Mouse (Mus musculus) inflammation-experienced regulatory T-cells, adult 6 months (primary cell): ENCODE results near the gene Dnaja3. TPM values are rescaled to one million over a fixed set of nuclear protein-coding genes. Genes with fewer than 3 reads are reported as not detected.

Experiments
- ATAC-seq: one replicate; pipeline ENCODE4 v1.8.0; 2017
- polyA plus RNA-seq, 3 experiments: library from polyadenylated mRNA; unstranded; fragments of 100-300 nt; shearing (Covaris generic); gene quantifications; one replicate each; pipeline ENCODE4 v1.2.1; 2017

Gene Dnaja3
- polyA plus RNA-seq, 3 experiments from 2014 or later = 21.1 to 28.7 (median 25.3) TPM

DNA sequence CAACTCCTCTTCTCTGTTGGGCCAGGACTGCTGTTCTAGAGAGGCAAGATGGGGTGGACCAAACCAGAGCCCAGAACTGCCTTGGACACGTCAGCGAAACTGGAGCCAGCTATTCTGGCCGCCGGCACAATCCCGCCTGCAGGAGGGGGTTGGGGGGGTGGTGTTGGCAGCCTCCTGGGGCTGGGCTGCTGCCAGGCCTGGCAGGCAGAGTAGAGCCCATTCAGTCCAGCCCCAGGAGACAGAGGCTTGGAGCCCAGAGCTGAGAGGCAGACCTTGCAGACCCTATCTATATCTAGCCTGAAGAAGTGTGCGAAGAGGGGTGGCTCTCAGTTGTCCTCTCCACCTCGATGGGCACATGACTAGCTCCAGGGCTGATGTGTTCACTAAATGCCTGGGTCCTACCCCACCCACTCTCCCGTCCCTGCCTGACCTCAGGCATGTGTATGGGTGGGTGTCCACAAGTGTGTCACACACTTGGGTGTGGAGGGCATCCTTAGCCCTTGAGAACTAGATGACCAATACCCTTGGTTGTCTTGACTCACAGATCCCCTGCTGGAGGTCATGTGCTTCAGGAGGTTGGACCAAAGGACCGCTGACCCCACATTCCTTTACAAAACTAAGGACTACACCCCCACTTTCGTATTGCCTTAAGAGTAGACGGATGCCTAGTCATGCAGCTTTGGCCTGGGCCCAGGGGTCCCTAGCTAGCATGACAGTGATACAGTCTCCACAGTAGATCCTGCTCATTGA is 4.1 kb downstream of the Dnaja3 start:
- ATAC-seq = no peak

DNA sequence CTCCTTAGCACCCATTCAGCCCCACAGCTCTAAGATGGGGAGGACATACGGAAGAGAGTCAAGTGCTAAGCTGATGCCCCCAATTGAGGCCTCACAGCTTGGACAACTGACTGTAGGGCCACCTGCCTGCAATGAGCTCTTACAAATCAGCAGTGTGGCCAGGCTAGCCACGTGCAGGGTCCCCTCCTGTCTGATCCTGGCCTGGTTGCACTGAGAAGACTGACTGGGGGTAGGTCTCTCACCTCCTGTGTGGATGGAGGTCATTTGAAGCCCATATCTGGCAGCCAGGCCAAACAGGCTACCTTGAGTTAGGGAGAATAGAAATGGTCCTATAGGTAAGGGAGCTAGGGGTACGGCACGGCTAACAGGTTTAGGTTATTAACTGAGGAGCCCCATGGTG is 6.1 kb downstream of the Dnaja3 start:
- ATAC-seq = no peak

DNA sequence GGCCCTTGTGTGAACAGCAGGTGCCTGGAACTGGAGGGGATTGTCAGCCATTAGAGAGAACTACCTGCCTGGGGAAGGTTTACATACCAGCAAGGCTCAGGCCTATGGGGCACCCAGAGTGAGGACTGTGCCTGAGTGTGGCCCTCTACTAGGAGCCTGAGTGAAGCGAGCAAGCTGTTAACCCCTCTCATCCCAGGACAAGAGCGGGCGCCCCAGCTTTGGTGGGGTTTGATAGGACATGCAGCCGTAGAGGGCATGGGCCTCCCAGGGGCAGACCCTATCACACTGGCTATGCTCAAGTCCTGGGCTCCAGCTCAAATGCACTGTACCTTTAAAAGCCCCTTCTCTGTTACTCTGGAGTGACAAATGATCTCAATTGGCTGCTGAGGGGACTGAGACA is 7.0 kb downstream of the Dnaja3 start:
- ATAC-seq = no peak

- ATAC-seq = no peak
Measured at GRCm38 (mm10) chr16:4647651-4648141, 7.9 kb downstream of the Dnaja3 start.

- no peak for ATAC-seq
Measured at GRCm38 (mm10) chr16:4648416-4649023, 8.7 kb downstream of the Dnaja3 start.

GRCm38 (mm10) chr16:4649211-4649610 is 9.4 kb downstream of the Dnaja3 start:
- no peak for ATAC-seq

DNA sequence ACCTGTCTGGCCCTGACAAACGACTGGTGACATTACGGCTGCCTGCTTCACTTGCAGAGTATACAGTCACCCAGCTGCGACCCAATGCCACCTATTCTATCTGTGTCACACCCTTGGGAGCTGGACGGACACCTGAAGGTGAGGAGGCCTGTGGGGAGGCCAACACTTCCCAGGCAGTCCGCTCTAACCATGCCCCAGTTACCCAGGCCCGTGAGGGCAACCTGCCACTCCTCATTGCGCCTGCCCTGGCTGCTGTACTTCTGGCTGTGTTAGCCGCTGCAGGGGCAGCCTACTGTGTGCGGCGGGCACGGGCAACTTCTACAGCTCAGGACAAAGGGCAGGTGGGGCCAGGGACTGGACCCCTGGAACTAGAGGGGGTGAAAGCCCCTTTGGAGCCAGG is 9.9 kb downstream of the Dnaja3 start:
- no peak for ATAC-seq

DNA sequence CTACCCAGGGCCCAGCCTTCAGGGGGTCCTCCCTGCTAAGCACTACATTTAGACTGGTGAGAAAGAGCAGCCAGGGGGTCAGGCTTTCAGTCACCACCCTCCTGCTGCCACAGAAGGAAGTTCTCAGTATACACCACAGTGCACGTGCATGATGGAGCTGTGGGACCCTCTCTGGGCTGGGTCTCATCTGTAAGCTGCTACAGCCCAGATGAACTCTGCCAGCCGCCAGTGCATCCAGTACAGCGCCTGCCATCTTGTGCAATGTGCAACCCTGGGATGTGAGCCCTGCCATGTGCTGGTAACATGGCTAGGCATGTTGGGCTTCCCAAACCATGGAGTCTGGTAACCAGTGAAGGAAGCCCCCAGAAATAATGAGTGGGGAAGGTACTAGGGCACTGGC is 10.4 kb downstream of the Dnaja3 start:
- ATAC-seq = no peak

DNA sequence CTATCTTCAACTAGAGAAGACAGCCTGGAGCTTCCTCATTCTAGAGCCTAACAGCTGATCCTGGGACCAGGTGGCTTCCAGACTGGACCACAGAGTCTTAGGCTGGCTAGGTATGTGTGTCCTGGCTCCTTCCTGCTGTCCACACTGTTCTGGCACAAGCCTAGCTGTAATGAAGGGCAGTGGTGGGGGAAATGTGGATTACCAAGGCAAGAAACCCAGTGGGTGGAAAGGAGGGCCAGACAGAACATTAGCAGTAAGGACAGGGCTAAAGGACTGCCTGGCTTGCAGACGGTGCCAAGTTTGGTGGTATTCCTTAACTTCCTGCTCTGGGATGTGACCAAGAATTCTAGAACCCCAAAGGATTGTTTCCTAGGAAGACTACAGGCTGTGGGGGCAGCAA is 11.3 kb downstream of the Dnaja3 start:
- no peak for ATAC-seq

DNA sequence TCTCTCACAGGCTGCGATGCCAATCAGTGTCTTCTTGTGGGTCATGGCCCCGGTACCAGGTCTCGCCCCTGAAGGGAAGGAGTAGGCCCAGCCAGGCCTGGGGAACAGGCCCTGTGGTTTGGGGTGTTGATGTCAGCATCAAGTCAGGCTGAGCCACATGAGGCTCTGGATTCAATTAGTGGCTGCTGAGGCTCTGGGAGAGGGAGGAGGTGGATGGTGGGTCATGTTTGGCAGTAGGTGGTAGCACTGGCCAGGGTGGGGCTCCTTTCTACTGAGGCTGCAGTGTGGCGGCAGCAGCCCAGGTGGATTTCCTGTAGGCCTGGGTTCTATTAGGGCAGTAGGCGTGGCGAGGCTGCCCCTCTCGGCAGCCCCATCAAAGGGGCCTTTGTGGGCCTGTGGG is 11.8 kb downstream of the Dnaja3 start:
- no peak for ATAC-seq

GRCm38 (mm10) chr16:4652707-4653416 is 13.1 kb downstream of the Dnaja3 start:
- no peak for ATAC-seq

DNA sequence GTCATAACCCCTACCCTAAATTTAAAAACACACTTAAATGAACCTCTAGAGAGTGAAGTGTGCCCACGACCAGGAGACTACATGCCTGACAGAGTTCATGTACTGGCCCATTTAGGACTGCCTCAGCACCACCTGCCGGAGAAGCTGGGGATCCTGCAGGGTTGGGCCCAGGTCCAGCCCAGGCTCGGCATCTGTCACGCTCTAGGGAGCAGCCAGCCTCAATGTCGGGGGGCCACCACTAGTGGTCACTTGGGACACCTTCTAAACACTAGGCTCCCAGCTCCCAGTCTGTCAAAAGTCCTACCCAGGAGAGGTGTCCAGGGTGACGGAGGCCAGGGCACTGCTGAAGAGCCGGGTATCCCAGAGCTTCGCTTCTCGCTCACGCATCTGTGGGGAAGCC is 14.9 kb downstream of the Dnaja3 start:
- ATAC-seq = no peak

DNA sequence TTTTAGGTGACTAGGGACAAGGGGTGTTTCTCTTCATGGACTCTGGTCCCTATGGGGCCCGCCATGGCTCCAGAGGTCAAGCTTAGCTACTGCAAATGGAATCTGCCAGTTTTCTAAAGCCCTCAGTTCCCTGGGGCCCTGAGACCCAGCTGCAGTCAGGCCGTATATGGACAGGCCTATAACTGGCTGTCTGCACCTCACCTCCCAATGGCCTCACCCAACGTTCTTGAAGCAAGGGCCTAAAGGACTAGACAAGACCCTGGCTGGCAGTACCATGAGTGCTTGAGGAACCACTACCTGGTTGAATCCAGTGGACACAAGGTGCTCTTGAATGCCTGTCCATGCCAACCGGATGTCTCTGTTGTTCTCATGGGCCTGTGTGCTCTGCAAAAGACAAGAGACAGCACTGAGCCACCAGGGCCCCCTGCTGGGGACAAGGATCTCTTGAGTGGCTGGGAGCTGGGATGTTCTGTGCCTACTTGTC is 15.5 kb downstream of the Dnaja3 start:
- ATAC-seq = no peak

- no peak for ATAC-seq
Measured at GRCm38 (mm10) chr16:4655764-4656570, 16.2 kb downstream of the Dnaja3 start.

GRCm38 (mm10) chr16:4656571-4657081 is 16.8 kb downstream of the Dnaja3 start:
- ATAC-seq = no peak

- ATAC-seq = no peak
Measured at GRCm38 (mm10) chr16:4658781-4659245, 19.0 kb downstream of the Dnaja3 start.

GRCm38 (mm10) chr16:4659326-4659725 is 19.5 kb downstream of the Dnaja3 start:
- ATAC-seq = no peak

DNA sequence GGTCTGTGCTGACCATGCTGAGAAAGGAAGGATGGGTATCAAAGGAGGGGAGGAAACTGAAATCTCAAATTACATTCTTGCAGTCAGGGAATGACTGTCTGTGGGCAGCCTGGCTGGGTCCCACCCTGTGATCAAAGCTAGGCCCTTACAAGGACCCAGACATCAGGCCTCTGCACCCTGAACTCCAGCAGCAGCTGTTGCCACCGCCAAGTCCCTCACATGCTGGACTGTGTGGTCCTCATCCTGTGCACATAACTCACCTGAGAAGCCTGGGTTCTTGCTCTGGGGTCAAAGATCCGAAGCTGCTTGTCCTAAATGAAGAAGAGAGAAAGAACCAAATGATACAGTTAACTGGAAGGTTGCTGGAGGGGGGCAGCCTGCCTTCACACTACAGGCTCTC is 21.8 kb downstream of the Dnaja3 start:
- ATAC-seq = no peak

DNA sequence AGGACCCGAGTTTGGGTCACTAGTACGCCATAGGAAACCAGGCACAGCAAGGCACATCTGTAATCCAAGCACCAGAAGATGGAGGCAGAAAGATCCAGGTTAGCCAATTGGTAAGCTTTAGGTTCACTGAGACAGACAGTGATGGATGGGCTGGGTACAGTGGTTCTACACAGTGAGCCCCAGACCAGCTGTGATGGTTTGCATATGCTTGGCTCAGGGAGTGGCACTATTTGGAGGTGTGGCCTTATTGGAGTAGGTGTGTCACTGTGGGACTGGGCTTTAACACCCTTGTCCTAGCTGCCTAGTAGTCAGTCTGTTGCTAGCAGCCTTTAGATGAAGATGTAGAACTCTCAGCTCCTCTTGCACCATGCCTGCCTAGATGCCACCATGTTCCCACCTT is 24.0 kb downstream of the Dnaja3 start:
- ATAC-seq = no peak

- ATAC-seq = no peak
Measured at GRCm38 (mm10) chr16:4665726-4666125, 25.9 kb downstream of the Dnaja3 start.

- peak; percentile 91 for ATAC-seq
Measured at GRCm38 (mm10) chr16:4667190-4667808, 27.5 kb downstream of the Dnaja3 start.

- ATAC-seq = no peak
Measured at GRCm38 (mm10) chr16:4670317-4670716, 30.5 kb downstream of the Dnaja3 start.
